Mouse (Mus musculus): ENCODE data around the gene Pld2.

DNA sequence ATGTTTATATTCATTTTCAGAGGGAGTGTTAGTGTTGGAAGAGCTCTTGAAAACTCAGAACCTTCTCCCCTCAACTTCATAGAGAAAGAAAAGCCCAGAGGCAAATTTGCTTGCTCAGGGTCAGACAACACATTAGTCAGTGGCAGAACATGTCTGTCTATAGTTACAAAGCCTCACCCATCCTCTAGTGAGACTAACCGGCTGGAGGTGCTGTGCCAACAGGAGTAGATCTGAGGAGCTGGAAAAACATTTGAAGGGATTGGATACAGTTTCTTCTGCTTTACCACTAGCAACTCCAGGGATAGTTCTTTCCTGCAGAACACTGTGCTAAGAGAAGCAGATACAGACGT, 22.0 kb downstream of the Pld2 start:
- TF ChIP-seq POLR2A (IDR thresholded peaks at IDR 0.05; ENCODE audit: low read depth, low read length) (no peak; the same call in 1 of the 2 replicates), CTCF (IDR thresholded peaks at IDR 0.05; ENCODE audit: borderline replicate concordance, insufficient read depth, low read length) (no peak)

Measured in embryonic fibroblast, embryonic 13.5 days (primary cell).